Mouse (Mus musculus) large intestine, adult 2 months (tissue): ENCODE results near the gene Olfr69. TPM values are rescaled to one million over a fixed set of nuclear protein-coding genes. Genes with fewer than 3 reads are reported as not detected.
A peak's percentile ranks its signal among the peaks of the same experiment; 100 is the strongest.
"Not testable (repeated sequence)": the region's sequence is repeated elsewhere in the genome, so short reads cannot be mapped to it uniquely, and the experiment has no call there.

ENCODE experiments used
- DNase-seq: peaks from one replicate; pipeline ENCODE4 v3.0.0-alpha.2; 2012; ENCODE audit warnings: low read depth, low spot score
- WGBS: fragments of 180-500 bp; shearing (Covaris S2); methylation state at CpG from one replicate; pipeline ENCODE4 v1.1.7; 2018; 5-methylcytosine and 5-hydroxymethylcytosine counted together
- polyA plus RNA-seq: library from polyadenylated mRNA; depleted of rRNA; stranded (reverse); fragments of >200 nt; gene quantifications from 2 replicates; pipeline ENCODE4 v1.2.3, GENCODE M21; 2012; rRNA removed

The Olfr69 gene
- not detected in 2 replicates for polyA plus RNA-seq

GRCm38 (mm10) chr7:103771494-103771893 lies at the start of gene Olfr69:
Gene Olfr69, minus strand, starts transcription at chr7:103771594.
- 55% methylated on average over 2 of the region's 2 CpGs for WGBS

GRCm38 (mm10) chr7:103815085-103815484 lies 43.7 kb upstream of the Olfr69 start:
- DNase-seq = not testable (repeated sequence)
- 75% methylated on average over 1 of the region's 2 CpGs for WGBS

More at GRCm38 (mm10) chr7:103771494-103771893, at the start of gene Olfr69:
- DNase-seq = no peak

- DNase-seq = no peak
- WGBS = 77% methylated on average over 3 of the region's 3 CpGs
These were observed 42.4 kb upstream of the Olfr69 start, which contains the start of gene Hbb-bt for GRCm38 (mm10) chr7:103813766-103814165. Gene Hbb-bt, minus strand, starts transcription at chr7:103813996.

- not testable (repeated sequence) for DNase-seq
- no CpG with 5 or more reads among the region's 3 CpGs for WGBS
These were observed 41.8 kb upstream of the Olfr69 start for GRCm38 (mm10) chr7:103813152-103813551.

- no peak for DNase-seq
- WGBS = 40% methylated on average over 1 of the region's 1 CpGs
These were observed 40.8 kb upstream of the Olfr69 start for GRCm38 (mm10) chr7:103812174-103812573.

GRCm38 (mm10) chr7:103811223-103811845 lies 39.9 kb upstream of the Olfr69 start:
- 93% methylated on average over 1 of the region's 1 CpGs for WGBS
- DNase-seq = no peak

- WGBS = 59% methylated on average over 3 of the region's 3 CpGs
- DNase-seq = no peak
These were observed 39.4 kb upstream of the Olfr69 start for GRCm38 (mm10) chr7:103810746-103811145.

- DNase-seq = no peak
- WGBS = 81% methylated on average over 1 of the region's 1 CpGs
These were observed 38.9 kb upstream of the Olfr69 start for GRCm38 (mm10) chr7:103810296-103810695.

GRCm38 (mm10) chr7:103809801-103810155 lies 38.4 kb upstream of the Olfr69 start:
- DNase-seq = no peak
- WGBS = 67% methylated on average over 1 of the region's 1 CpGs

- WGBS = 46% methylated on average over 5 of the region's 5 CpGs
- DNase-seq = no peak
These were observed 37.8 kb upstream of the Olfr69 start for GRCm38 (mm10) chr7:103808971-103809800.

- WGBS = 59% methylated on average over 2 of the region's 2 CpGs
- DNase-seq = not testable (repeated sequence)
These were observed 36.7 kb upstream of the Olfr69 start for GRCm38 (mm10) chr7:103808120-103808519.

GRCm38 (mm10) chr7:103806856-103807255 lies 35.5 kb upstream of the Olfr69 start:
- WGBS = 36% methylated on average over 1 of the region's 1 CpGs
- peak; percentile 4 for DNase-seq

- no peak for DNase-seq
- WGBS = 19% methylated on average over 4 of the region's 4 CpGs
These were observed 21.4 kb upstream of the Olfr69 start for GRCm38 (mm10) chr7:103792669-103793388.

GRCm38 (mm10) chr7:103791721-103792120 lies 20.3 kb upstream of the Olfr69 start, which contains the start of gene Olfr67:
Gene Olfr67, minus strand, starts transcription at chr7:103791821.
- WGBS = 73% methylated on average over 3 of the region's 3 CpGs
- DNase-seq = no peak

GRCm38 (mm10) chr7:103779598-103779997 lies 8.2 kb upstream of the Olfr69 start, which contains the start of gene Olfr68:
Gene Olfr68, minus strand, starts transcription at chr7:103779698.
- no peak for DNase-seq
- 73% methylated on average over 3 of the region's 3 CpGs for WGBS

GRCm38 (mm10) chr7:103777652-103778051 lies 6.3 kb upstream of the Olfr69 start:
- DNase-seq = not testable (repeated sequence)
- WGBS = 80% methylated on average over 4 of the region's 4 CpGs

GRCm38 (mm10) chr7:103767687-103768086 lies 3.7 kb downstream of the Olfr69 start:
- WGBS = 81% methylated on average over 6 of the region's 6 CpGs

GRCm38 (mm10) chr7:103762212-103762611 lies 9.2 kb downstream of the Olfr69 start:
- WGBS = 79% methylated on average over 6 of the region's 6 CpGs
- DNase-seq = not testable (repeated sequence)

More at GRCm38 (mm10) chr7:103767687-103768086, 3.7 kb downstream of the Olfr69 start:
- DNase-seq = not testable (repeated sequence)

- no peak for DNase-seq
- WGBS = 37% methylated on average over 2 of the region's 2 CpGs
These were observed 14.2 kb downstream of the Olfr69 start, which contains the start of gene Olfr630 for GRCm38 (mm10) chr7:103757233-103757632. Gene Olfr630, minus strand, starts transcription at chr7:103757333.

- DNase-seq = no peak
- WGBS = 66% methylated on average over 2 of the region's 2 CpGs
These were observed 26.6 kb downstream of the Olfr69 start, which contains the start of gene Olfr629 for GRCm38 (mm10) chr7:103744843-103745242. Gene Olfr629, minus strand, starts transcription at chr7:103744943.
